Mouse (Mus musculus): ENCODE data around the gene Art5. TPM values are rescaled to one million over a fixed set of nuclear protein-coding genes. Genes with fewer than 3 reads are reported as not detected.

Gene Art5
- total and polyA plus RNA-seq, 2 experiments from 2014 or later: 3.5 to 3.6 TPM

GRCm38 (mm10) chr7:102106700-102107141, 2.6 kb downstream of the Art5 start:
- TF ChIP-seq CTCF (IDR thresholded peaks at IDR 0.05; ENCODE audit: low read depth) (no peak), EP300 (IDR thresholded peaks at IDR 0.05; ENCODE audit: low read depth) (no peak)
- ATAC-seq (ENCODE audit: insufficient read depth, low read depth): peak; percentile 28; the same call in 1 of the 2 replicates
- peak overlapping the region; percentile 63 for H3K4me2 ChIP-seq (ENCODE audit: low read depth, low read length)
- no peak overlapping the region for H3K27ac ChIP-seq (ENCODE audit: low read depth)
- H3K9ac ChIP-seq (replicated peaks; ENCODE audit: low read depth, low read length): peak overlapping the region; percentile 47
- no peak for DNase-seq (ENCODE audit: low spot score)
- H3K36me3 ChIP-seq (replicated peaks; ENCODE audit: control insufficient read depth, insufficient read depth, low read length): no peaks in the 10 kb centered on the region
- WGBS: 12% methylated on average over 23 of the region's 23 CpGs
- 0 out of 2 replicates have a peak, but pooled peaks cover 6% of the 10 kb centered on the region for H3K4me1 ChIP-seq (ENCODE audit: control insufficient read depth, insufficient read depth)
- peak overlapping the region; percentile 32 for H3K4me3 ChIP-seq (ENCODE audit: low read depth, low read length)
- H3K27me3 ChIP-seq (ENCODE audit: control insufficient read depth, insufficient read depth, low read length): no peaks in the 10 kb centered on the region
- H3K9me3 ChIP-seq (replicated peaks; ENCODE audit: control insufficient read depth, low read length): no peaks in the 10 kb centered on the region

GRCm38 (mm10) chr7:102104126-102104525, 5.2 kb downstream of the Art5 start:
- H3K9me3 ChIP-seq (replicated peaks; ENCODE audit: control insufficient read depth, low read length): no peaks in the 10 kb centered on the region
- no peaks in the 10 kb centered on the region for H3K27me3 ChIP-seq (ENCODE audit: control insufficient read depth, insufficient read depth, low read length)
- TF ChIP-seq EP300 (IDR thresholded peaks at IDR 0.05; ENCODE audit: low read depth) (no peak), CTCF (IDR thresholded peaks at IDR 0.05; ENCODE audit: low read depth) (no peak)
- DNase-seq (ENCODE audit: low spot score) (no peak), ATAC-seq (ENCODE audit: insufficient read depth, low read depth) (no peak)
- no peaks in the 10 kb centered on the region for H3K36me3 ChIP-seq (replicated peaks; ENCODE audit: control insufficient read depth, insufficient read depth, low read length)
- no peak overlapping the region for H3K27ac ChIP-seq (ENCODE audit: low read depth)
- 49% methylated on average over 5 of the region's 5 CpGs for WGBS
- peaks cover 22% of the 10 kb centered on the region for H3K4me1 ChIP-seq (ENCODE audit: control insufficient read depth, insufficient read depth)
- H3K4me2 ChIP-seq (ENCODE audit: low read depth, low read length): no peak overlapping the region
- no peak overlapping the region for H3K4me3 ChIP-seq (ENCODE audit: low read depth, low read length)
- no peak overlapping the region for H3K9ac ChIP-seq (replicated peaks; ENCODE audit: low read depth, low read length)

GRCm38 (mm10) chr7:102103555-102103954, 5.7 kb downstream of the Art5 start:
- 55% methylated on average over 2 of the region's 2 CpGs for WGBS
- Histone ChIP-seq H3K9ac (replicated peaks; ENCODE audit: low read depth, low read length) (no peak overlapping the region), H3K9me3 (replicated peaks; ENCODE audit: control insufficient read depth, low read length) (no peaks in the 10 kb centered on the region), H3K27me3 (ENCODE audit: control insufficient read depth, insufficient read depth, low read length) (no peaks in the 10 kb centered on the region), H3K4me3 (ENCODE audit: low read depth, low read length) (no peak overlapping the region), H3K4me2 (ENCODE audit: low read depth, low read length) (no peak overlapping the region), H3K36me3 (replicated peaks; ENCODE audit: control insufficient read depth, insufficient read depth, low read length) (no peaks in the 10 kb centered on the region), H3K4me1 (ENCODE audit: control insufficient read depth, insufficient read depth) (peaks cover 22% of the 10 kb centered on the region), H3K27ac (ENCODE audit: low read depth) (no peak overlapping the region)
- TF ChIP-seq EP300 (IDR thresholded peaks at IDR 0.05; ENCODE audit: low read depth): no peak
- no peak for TF ChIP-seq CTCF (IDR thresholded peaks at IDR 0.05; ENCODE audit: low read depth)
- no peak for ATAC-seq (ENCODE audit: insufficient read depth, low read depth)
- no peak for DNase-seq (ENCODE audit: low spot score)

- Histone ChIP-seq H3K4me3 (ENCODE audit: low read depth, low read length) (no peak overlapping the region), H3K36me3 (replicated peaks; ENCODE audit: control insufficient read depth, insufficient read depth, low read length) (no peaks in the 10 kb centered on the region), H3K4me2 (ENCODE audit: low read depth, low read length) (no peak overlapping the region), H3K9me3 (replicated peaks; ENCODE audit: control insufficient read depth, low read length) (no peaks in the 10 kb centered on the region), H3K27me3 (ENCODE audit: control insufficient read depth, insufficient read depth, low read length) (no peaks in the 10 kb centered on the region), H3K9ac (replicated peaks; ENCODE audit: low read depth, low read length) (no peak overlapping the region), H3K4me1 (ENCODE audit: control insufficient read depth, insufficient read depth) (peaks cover 22% of the 10 kb centered on the region), H3K27ac (ENCODE audit: low read depth) (no peak overlapping the region)
- TF ChIP-seq EP300 (IDR thresholded peaks at IDR 0.05; ENCODE audit: low read depth) (no peak), CTCF (IDR thresholded peaks at IDR 0.05; ENCODE audit: low read depth) (no peak)
- 54% methylated on average over 6 of the region's 6 CpGs for WGBS
- ATAC-seq (ENCODE audit: insufficient read depth, low read depth) (no peak), DNase-seq (ENCODE audit: low spot score) (no peak)
These were observed 6.6 kb downstream of the Art5 start for GRCm38 (mm10) chr7:102102696-102103095.

- H3K4me2 ChIP-seq (ENCODE audit: low read depth, low read length): no peak overlapping the region
- WGBS: 55% methylated on average over 8 of the region's 8 CpGs
- no peaks in the 10 kb centered on the region for H3K27me3 ChIP-seq (ENCODE audit: control insufficient read depth, insufficient read depth, low read length)
- no peak overlapping the region for H3K4me3 ChIP-seq (ENCODE audit: low read depth, low read length)
- peaks cover 22% of the 10 kb centered on the region for H3K4me1 ChIP-seq (ENCODE audit: control insufficient read depth, insufficient read depth)
- H3K36me3 ChIP-seq (replicated peaks; ENCODE audit: control insufficient read depth, insufficient read depth, low read length): no peaks in the 10 kb centered on the region
- DNase-seq (ENCODE audit: low spot score) (no peak), ATAC-seq (ENCODE audit: insufficient read depth, low read depth) (no peak)
- H3K9ac ChIP-seq (replicated peaks; ENCODE audit: low read depth, low read length): no peak overlapping the region
- no peaks in the 10 kb centered on the region for H3K9me3 ChIP-seq (replicated peaks; ENCODE audit: control insufficient read depth, low read length)
- TF ChIP-seq CTCF (IDR thresholded peaks at IDR 0.05; ENCODE audit: low read depth) (0 out of 2 replicates have a peak, but pooled peaks have one; percentile 0), EP300 (IDR thresholded peaks at IDR 0.05; ENCODE audit: low read depth) (no peak)
- no peak overlapping the region for H3K27ac ChIP-seq (ENCODE audit: low read depth)
These were observed 7.0 kb downstream of the Art5 start for GRCm38 (mm10) chr7:102102241-102102640.

GRCm38 (mm10) chr7:102101487-102101886, 7.8 kb downstream of the Art5 start, which contains the start of gene Art1:
TSS of gene Art1 (plus strand) at chr7:102101743.
- Histone ChIP-seq H3K36me3 (replicated peaks; ENCODE audit: control insufficient read depth, insufficient read depth, low read length) (no peaks in the 10 kb centered on the region), H3K9ac (replicated peaks; ENCODE audit: low read depth, low read length) (no peak within 1 kb of the TSS), H3K4me1 (ENCODE audit: control insufficient read depth, insufficient read depth) (peaks cover 17% of the 10 kb centered on the region), H3K4me2 (ENCODE audit: low read depth, low read length) (peak within 1 kb of the TSS; percentile 65; the same call in 1 of the 2 replicates), H3K27ac (ENCODE audit: low read depth) (peak within 1 kb of the TSS; percentile 44), H3K27me3 (ENCODE audit: control insufficient read depth, insufficient read depth, low read length) (no peaks in the 10 kb centered on the region), H3K4me3 (ENCODE audit: low read depth, low read length) (no peak within 1 kb of the TSS), H3K9me3 (replicated peaks; ENCODE audit: control insufficient read depth, low read length) (no peaks in the 10 kb centered on the region)
- ATAC-seq (ENCODE audit: insufficient read depth, low read depth): no peak
- no peak for TF ChIP-seq EP300 (IDR thresholded peaks at IDR 0.05; ENCODE audit: low read depth)
- no peak for TF ChIP-seq CTCF (IDR thresholded peaks at IDR 0.05; ENCODE audit: low read depth)
- WGBS: 40% methylated on average over 5 of the region's 5 CpGs
- DNase-seq (ENCODE audit: low spot score): no peak

All from heart, postnatal 0 days (tissue).